Mouse (Mus musculus): ENCODE measurements around the gene Ascc2.

DNA sequence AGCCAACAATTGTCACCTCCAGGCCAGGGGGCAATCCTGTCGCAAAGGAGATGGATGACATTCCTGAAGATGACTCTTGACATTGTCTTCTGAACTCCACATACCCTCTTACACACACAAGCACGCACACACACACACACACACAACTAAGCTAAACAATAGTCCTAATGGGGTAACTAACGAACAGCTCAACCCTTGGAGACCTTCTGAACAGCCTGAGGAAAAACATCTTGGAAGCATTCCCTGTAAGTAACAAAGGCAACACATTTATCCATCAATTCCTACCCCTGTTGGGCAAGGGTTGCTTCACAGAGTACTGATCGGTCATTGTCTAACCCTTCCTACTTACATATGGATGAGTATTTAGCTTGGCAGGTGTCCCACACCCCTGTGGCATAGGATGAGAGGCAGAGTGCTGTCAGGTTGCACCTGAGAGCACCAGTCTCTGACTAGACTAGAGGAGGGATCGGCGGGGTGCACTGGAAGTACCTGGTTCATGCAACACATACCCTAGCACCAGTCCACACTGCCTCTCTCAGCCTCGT, 15.0 kb upstream of the Ascc2 start:
- no peak for TF ChIP-seq CTCF (conservative IDR thresholded peaks at IDR 0.05; ENCODE audit: insufficient read depth, insufficient read length, low read depth, low read length)
- no peak for TF ChIP-seq POLR2A (IDR thresholded peaks at IDR 0.05; ENCODE audit: low read depth, low read length)
